Mouse (Mus musculus) embryonic facial prominence, embryonic 12.5 days (tissue): ENCODE measurements at regions not wholly inside any gene's neighbourhood (a gene's known extent, or its start where the extent isn't known, plus 50 kb on each side); places are given as distances from the start of the nearest gene placed in this dataset.

Experiments
- ATAC-seq: fragments of 200-750 bp; cut with Nextera tagmentation; 2 replicates; pipeline ENCODE4 v1.8.0; 2017; ENCODE audit not compliant: insufficient number of reproducible peaks, insufficient read depth, low FRiP score, low TSS enrichment
- H3K27ac ChIP-seq: fragments of 300-500 bp; sonication (generic); 2 replicates; pipeline ENCODE4 v1.5.1; 2016; ENCODE audit warnings: mild to moderate bottlenecking
- H3K27me3 ChIP-seq: fragments of 300-500 bp; sonication (generic); 2 replicates; pipeline ENCODE4 v1.6.1; 2016; ENCODE audit warnings: mild to moderate bottlenecking, moderate library complexity
- H3K36me3 ChIP-seq: fragments of 300-500 bp; sonication (generic); 2 replicates; pipeline ENCODE4 v1.6.1; 2016; ENCODE audit warnings: mild to moderate bottlenecking
- H3K4me1 ChIP-seq: fragments of 300-500 bp; sonication (generic); 2 replicates; pipeline ENCODE4 v1.6.1; 2016
- H3K4me2 ChIP-seq: fragments of 300-500 bp; sonication (generic); replicated peaks from 2 replicates; pipeline ENCODE4 v1.6.1; 2016; ENCODE audit warnings: mild to moderate bottlenecking, moderate library complexity
- H3K4me3 ChIP-seq: fragments of 300-500 bp; sonication (generic); 2 replicates; pipeline ENCODE4 v1.5.1; 2016; ENCODE audit warnings: mild to moderate bottlenecking
- H3K9ac ChIP-seq: fragments of 300-500 bp; sonication (generic); 2 replicates; pipeline ENCODE4 v1.6.1; 2016; ENCODE audit warnings: mild to moderate bottlenecking, moderate library complexity
- H3K9me3 ChIP-seq: fragments of 300-500 bp; sonication (generic); 2 replicates; pipeline ENCODE4 v1.6.1; 2016; ENCODE audit warnings: mild to moderate bottlenecking, moderate library complexity
- WGBS: fragments of 180-500 bp; shearing (Covaris S2); methylation state at CpG from one replicate; pipeline ENCODE4 v1.1.7; 2016; 5-methylcytosine and 5-hydroxymethylcytosine counted together

GRCm38 (mm10) chr1:190041096-190041706, 119.0 kb upstream of the Smyd2 start:
- Histone ChIP-seq H3K4me3 (no peak overlapping the region), H3K27ac (no peak overlapping the region), H3K9ac (no peak overlapping the region), H3K36me3 (no peaks in the 10 kb centered on the region), H3K4me1 (0 out of 2 replicates have a peak, but pooled peaks cover 6% of the 10 kb centered on the region), H3K27me3 (0 out of 2 replicates have a peak, but pooled peaks cover 3% of the 10 kb centered on the region), H3K9me3 (no peaks in the 10 kb centered on the region), H3K4me2 (no peak overlapping the region)
- WGBS = 49% methylated on average over 7 of the region's 7 CpGs
- no peak for ATAC-seq

- Histone ChIP-seq H3K4me1 (0 out of 2 replicates have a peak, but pooled peaks cover 6% of the 10 kb centered on the region), H3K9me3 (no peaks in the 10 kb centered on the region), H3K27me3 (0 out of 2 replicates have a peak, but pooled peaks cover 3% of the 10 kb centered on the region), H3K36me3 (no peaks in the 10 kb centered on the region), H3K4me3 (no peak overlapping the region), H3K4me2 (no peak overlapping the region), H3K27ac (no peak overlapping the region), H3K9ac (no peak overlapping the region)
- no peak for ATAC-seq
- WGBS = 21% methylated on average over 5 of the region's 5 CpGs
Observed at GRCm38 (mm10) chr1:190038046-190038445, 115.9 kb upstream of the Smyd2 start.

GRCm38 (mm10) chr1:190036726-190037125, 114.6 kb upstream of the Smyd2 start:
- no peaks in the 10 kb centered on the region for H3K36me3 ChIP-seq
- H3K9ac ChIP-seq = no peak overlapping the region
- no peak for ATAC-seq
- H3K4me3 ChIP-seq = no peak overlapping the region
- WGBS = 42% methylated on average over 6 of the region's 6 CpGs
- H3K4me2 ChIP-seq = no peak overlapping the region
- H3K4me1 ChIP-seq = 0 out of 2 replicates have a peak, but pooled peaks cover 6% of the 10 kb centered on the region
- H3K27me3 ChIP-seq = no peaks in the 10 kb centered on the region
- H3K27ac ChIP-seq = no peak overlapping the region
- no peaks in the 10 kb centered on the region for H3K9me3 ChIP-seq

GRCm38 (mm10) chr1:190035935-190036334, 113.8 kb upstream of the Smyd2 start:
- no peak for ATAC-seq
- WGBS = 87% methylated on average over 11 of the region's 11 CpGs
- H3K4me2 ChIP-seq = no peak overlapping the region
- H3K36me3 ChIP-seq = no peaks in the 10 kb centered on the region
- no peaks in the 10 kb centered on the region for H3K9me3 ChIP-seq
- 0 out of 2 replicates have a peak, but pooled peaks cover 6% of the 10 kb centered on the region for H3K4me1 ChIP-seq
- H3K9ac ChIP-seq = no peak overlapping the region
- H3K27me3 ChIP-seq = no peaks in the 10 kb centered on the region
- no peak overlapping the region for H3K4me3 ChIP-seq
- no peak overlapping the region for H3K27ac ChIP-seq

GRCm38 (mm10) chr1:190034091-190034490, 111.9 kb upstream of the Smyd2 start:
- Histone ChIP-seq H3K36me3 (no peaks in the 10 kb centered on the region), H3K4me3 (no peak overlapping the region), H3K27ac (no peak overlapping the region), H3K27me3 (no peaks in the 10 kb centered on the region), H3K9ac (no peak overlapping the region), H3K4me2 (no peak overlapping the region), H3K4me1 (0 out of 2 replicates have a peak, but pooled peaks cover 6% of the 10 kb centered on the region), H3K9me3 (no peaks in the 10 kb centered on the region)
- WGBS = 37% methylated on average over 5 of the region's 5 CpGs
- ATAC-seq = no peak

GRCm38 (mm10) chr1:190027536-190027935, 105.4 kb upstream of the Smyd2 start:
- no peak overlapping the region for H3K9ac ChIP-seq
- no peak overlapping the region for H3K4me3 ChIP-seq
- WGBS = 43% methylated on average over 8 of the region's 8 CpGs
- H3K36me3 ChIP-seq = no peaks in the 10 kb centered on the region
- no peaks in the 10 kb centered on the region for H3K4me1 ChIP-seq
- no peak overlapping the region for H3K4me2 ChIP-seq
- no peaks in the 10 kb centered on the region for H3K9me3 ChIP-seq
- no peaks in the 10 kb centered on the region for H3K27me3 ChIP-seq
- no peak for ATAC-seq
- H3K27ac ChIP-seq = no peak overlapping the region

- no peak for ATAC-seq
- no peak overlapping the region for H3K9ac ChIP-seq
- H3K4me1 ChIP-seq = no peaks in the 10 kb centered on the region; the same call in 1 of the 2 replicates
- no peak overlapping the region for H3K4me2 ChIP-seq
- H3K4me3 ChIP-seq = no peak overlapping the region
- no peaks in the 10 kb centered on the region for H3K27me3 ChIP-seq
- H3K9me3 ChIP-seq = no peaks in the 10 kb centered on the region
- 72% methylated on average over 6 of the region's 6 CpGs for WGBS
- H3K27ac ChIP-seq = no peak overlapping the region
- no peaks in the 10 kb centered on the region for H3K36me3 ChIP-seq
Observed at GRCm38 (mm10) chr1:190009466-190009865, 87.3 kb upstream of the Smyd2 start.

- H3K9ac ChIP-seq = no peak overlapping the region
- no peak overlapping the region for H3K27ac ChIP-seq
- H3K4me2 ChIP-seq = no peak overlapping the region
- ATAC-seq = 0 out of 2 replicates have a peak, but pooled peaks have one; percentile 28
- no peaks in the 10 kb centered on the region for H3K36me3 ChIP-seq
- WGBS = 59% methylated on average over 7 of the region's 7 CpGs
- H3K4me3 ChIP-seq = no peak overlapping the region
- H3K4me1 ChIP-seq = no peaks in the 10 kb centered on the region; the same call in 1 of the 2 replicates
- no peaks in the 10 kb centered on the region for H3K27me3 ChIP-seq
- H3K9me3 ChIP-seq = no peaks in the 10 kb centered on the region
Observed at GRCm38 (mm10) chr1:190007271-190007670, 85.1 kb upstream of the Smyd2 start.

GRCm38 (mm10) chr1:190001084-190001483, 78.9 kb upstream of the Smyd2 start:
- Histone ChIP-seq H3K9me3 (no peaks in the 10 kb centered on the region), H3K4me1 (no peaks in the 10 kb centered on the region), H3K27me3 (no peaks in the 10 kb centered on the region), H3K36me3 (no peaks in the 10 kb centered on the region), H3K9ac (no peak overlapping the region), H3K27ac (no peak overlapping the region), H3K4me3 (no peak overlapping the region), H3K4me2 (no peak overlapping the region)
- 52% methylated on average over 4 of the region's 4 CpGs for WGBS
- no peak for ATAC-seq

GRCm38 (mm10) chr1:189993706-189994105, 71.5 kb upstream of the Smyd2 start:
- Histone ChIP-seq H3K4me3 (no peak overlapping the region), H3K9me3 (no peaks in the 10 kb centered on the region), H3K4me2 (no peak overlapping the region), H3K27ac (no peak overlapping the region), H3K27me3 (0 out of 2 replicates have a peak, but pooled peaks cover 5% of the 10 kb centered on the region), H3K9ac (no peak overlapping the region), H3K36me3 (no peaks in the 10 kb centered on the region), H3K4me1 (0 out of 2 replicates have a peak, but pooled peaks cover 6% of the 10 kb centered on the region)
- WGBS = 53% methylated on average over 5 of the region's 5 CpGs
- ATAC-seq = no peak

GRCm38 (mm10) chr1:189993221-189993620, 71.1 kb upstream of the Smyd2 start:
- Histone ChIP-seq H3K27ac (no peak overlapping the region), H3K4me2 (no peak overlapping the region), H3K9ac (no peak overlapping the region), H3K36me3 (no peaks in the 10 kb centered on the region), H3K4me1 (0 out of 2 replicates have a peak, but pooled peaks cover 6% of the 10 kb centered on the region), H3K9me3 (no peaks in the 10 kb centered on the region), H3K27me3 (0 out of 2 replicates have a peak, but pooled peaks cover 5% of the 10 kb centered on the region), H3K4me3 (no peak overlapping the region)
- 87% methylated on average over 3 of the region's 3 CpGs for WGBS
- no peak for ATAC-seq

- ATAC-seq = no peak
- Histone ChIP-seq H3K4me2 (no peak overlapping the region), H3K27ac (no peak overlapping the region), H3K4me3 (no peak overlapping the region), H3K4me1 (0 out of 2 replicates have a peak, but pooled peaks cover 6% of the 10 kb centered on the region), H3K27me3 (0 out of 2 replicates have a peak, but pooled peaks cover 5% of the 10 kb centered on the region), H3K9me3 (no peaks in the 10 kb centered on the region), H3K36me3 (no peaks in the 10 kb centered on the region), H3K9ac (no peak overlapping the region)
- 93% methylated on average over 3 of the region's 3 CpGs for WGBS
Observed at GRCm38 (mm10) chr1:189991089-189991488, 68.9 kb upstream of the Smyd2 start.
